Mouse (Mus musculus) intestine, embryonic 14.5 days (tissue): ENCODE measurements at regions not wholly inside any gene's neighbourhood (a gene's known extent, or its start where the extent isn't known, plus 50 kb on each side); places are given as distances from the start of the nearest gene placed in this dataset.

Source experiments
- ATAC-seq: fragments of 200-750 bp; cut with Nextera tagmentation; replicated peaks from 2 replicates; pipeline ENCODE4 v1.8.0; 2017; ENCODE audit warnings: low read depth, moderate number of reproducible peaks, moderate TSS enrichment, moderate library complexity; ENCODE audit not compliant: low FRiP score, low TSS enrichment
- DNase-seq: peaks from one replicate; pipeline ENCODE4 v3.0.0-alpha.2; 2018; ENCODE audit warnings: low spot score
- H3K27ac ChIP-seq: fragments of 300-500 bp; sonication (generic); 2 replicates; pipeline ENCODE4 v1.5.1; 2014; ENCODE audit warnings: low read depth, mild to moderate bottlenecking, control low read depth
- H3K27me3 ChIP-seq: fragments of 300-500 bp; sonication (generic); replicated peaks from 2 replicates; pipeline ENCODE4 v1.6.1; 2014; ENCODE audit warnings: low read length, control low read depth; ENCODE audit not compliant: control insufficient read depth, insufficient read depth
- H3K36me3 ChIP-seq: fragments of 300-500 bp; sonication (generic); 2 replicates; pipeline ENCODE4 v1.6.1; 2014; ENCODE audit warnings: low read length, control low read depth; ENCODE audit not compliant: control insufficient read depth, insufficient read depth
- H3K4me1 ChIP-seq: fragments of 300-500 bp; sonication (generic); replicated peaks from 2 replicates; pipeline ENCODE4 v1.6.1; 2014; ENCODE audit warnings: low read length, control low read depth, mixed read lengths; ENCODE audit not compliant: control insufficient read depth, insufficient read depth
- H3K4me2 ChIP-seq: fragments of 300-500 bp; sonication (generic); 2 replicates; pipeline ENCODE4 v1.6.1; 2014; ENCODE audit warnings: low read length
- H3K4me3 ChIP-seq: fragments of 300-500 bp; sonication (generic); 2 replicates; pipeline ENCODE4 v1.5.1; 2014; ENCODE audit warnings: low read depth, low read length, control low read depth, mixed read lengths
- H3K9ac ChIP-seq: fragments of 300-500 bp; sonication (generic); 2 replicates; pipeline ENCODE4 v1.6.1; 2014; ENCODE audit warnings: mild to moderate bottlenecking, low read length
- H3K9me3 ChIP-seq: fragments of 300-500 bp; sonication (generic); 2 replicates; pipeline ENCODE4 v1.6.1; 2016; ENCODE audit warnings: low read length, control low read depth; ENCODE audit not compliant: control insufficient read depth
- WGBS: fragments of 180-500 bp; shearing (Covaris S2); extraction: QIAGEN DNeasy Blood & Tissue Kit; methylation state at CpG from one replicate; pipeline ENCODE4 v1.1.7; 2014; 5-methylcytosine and 5-hydroxymethylcytosine counted together

DNA sequence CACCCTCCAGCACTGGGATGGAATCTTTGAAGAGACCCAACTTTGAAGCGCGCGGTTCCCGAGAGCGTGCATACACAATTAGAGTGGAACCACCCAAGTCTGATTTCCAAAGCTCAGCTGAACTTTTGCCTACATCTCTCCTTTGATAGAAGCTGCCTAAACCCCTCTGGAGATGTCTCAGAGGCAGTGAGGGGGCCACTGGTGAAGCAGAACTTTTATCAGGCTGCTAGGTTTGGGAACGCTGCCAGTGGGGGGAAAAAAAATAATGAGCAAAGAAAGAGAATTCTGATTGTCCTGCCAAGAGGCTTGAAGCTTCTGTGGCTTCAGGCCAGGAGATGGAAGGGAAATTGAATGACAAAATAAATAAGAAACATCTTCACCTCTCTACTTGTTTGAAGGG is 459.9 kb upstream of the Pdzrn3 start:
- Histone ChIP-seq H3K9ac (no peak overlapping the region), H3K27me3 (no peaks in the 10 kb centered on the region), H3K36me3 (no peaks in the 10 kb centered on the region), H3K4me1 (no peaks in the 10 kb centered on the region), H3K4me3 (no peak overlapping the region), H3K27ac (no peak overlapping the region), H3K4me2 (no peak overlapping the region), H3K9me3 (no peaks in the 10 kb centered on the region)
- 88% methylated on average over 6 of the region's 6 CpGs for WGBS
- no peak for DNase-seq
- ATAC-seq: no peak

DNA sequence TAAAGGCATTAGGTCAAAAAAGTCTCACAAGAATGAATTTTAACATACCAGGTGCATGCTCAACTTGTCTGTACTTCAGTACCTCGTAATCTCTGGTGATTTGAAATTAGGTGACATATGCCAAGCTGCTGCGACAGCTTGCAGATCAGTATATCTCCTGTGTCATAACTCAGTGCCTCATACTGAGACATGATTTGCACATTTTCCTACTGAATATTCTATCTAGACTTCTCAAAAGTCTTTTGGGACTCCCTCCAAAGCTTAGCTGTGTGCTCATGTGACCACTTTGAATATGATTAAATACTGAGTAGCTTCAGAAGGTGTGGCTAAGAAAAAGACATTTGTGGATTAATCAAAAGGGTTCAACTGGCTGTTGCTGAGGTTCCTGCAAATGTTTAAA is 416.3 kb upstream of the Pdzrn3 start:
- no peak for DNase-seq

DNA sequence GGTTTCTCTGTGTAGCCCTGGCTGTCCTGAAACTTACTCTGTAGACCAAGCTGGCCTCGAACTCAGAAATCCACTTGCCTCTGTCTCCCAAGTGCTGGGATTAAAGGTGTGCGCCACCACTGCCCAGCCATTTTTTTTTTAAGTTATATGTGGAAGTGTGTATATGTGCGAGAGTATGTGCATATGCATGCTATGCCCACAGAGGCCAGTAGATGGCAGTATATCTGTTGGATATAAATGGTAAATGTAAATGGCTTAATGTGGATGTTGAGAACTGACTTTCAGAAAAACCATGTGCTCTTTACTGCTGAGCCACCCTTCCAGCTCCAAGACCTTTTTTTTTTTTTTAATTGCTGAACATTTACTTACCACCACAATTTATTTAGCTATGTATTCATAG is 400.2 kb upstream of the Pdzrn3 start:
- ATAC-seq: no peak
- DNase-seq: no peak

More for the DNA sequence above, 416.3 kb upstream of the Pdzrn3 start:
- no peak overlapping the region for H3K4me2 ChIP-seq
- H3K9ac ChIP-seq: no peak overlapping the region
- ATAC-seq: no peak
- no peak overlapping the region for H3K4me3 ChIP-seq
- H3K36me3 ChIP-seq: no peaks in the 10 kb centered on the region
- H3K27ac ChIP-seq: no peak overlapping the region
- H3K9me3 ChIP-seq: no peaks in the 10 kb centered on the region
- H3K27me3 ChIP-seq: no peaks in the 10 kb centered on the region
- H3K4me1 ChIP-seq: no peaks in the 10 kb centered on the region
- WGBS: 80% methylated on average over 2 of the region's 2 CpGs

DNA sequence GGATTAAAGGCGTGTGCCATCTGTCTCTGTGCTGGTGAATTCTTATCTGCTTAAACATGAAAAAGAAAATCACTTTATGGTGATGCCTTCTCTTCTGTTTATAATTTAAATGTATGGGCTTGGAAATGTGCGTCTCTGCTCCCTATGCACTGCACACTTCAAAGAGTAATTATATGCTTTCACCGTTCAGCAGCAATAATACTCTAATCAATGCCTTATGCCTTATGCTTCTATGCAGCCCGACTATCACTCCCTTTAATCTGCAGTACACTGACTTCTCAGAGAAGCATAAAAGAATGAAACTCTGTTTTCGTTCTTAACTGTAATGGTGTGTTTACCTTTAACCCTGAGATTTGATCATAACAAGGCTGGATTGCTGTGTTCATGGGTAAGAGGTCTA is 395.5 kb upstream of the Pdzrn3 start:
- H3K9me3 ChIP-seq: 0 out of 2 replicates have a peak, but pooled peaks cover 2% of the 10 kb centered on the region
- ATAC-seq (no peak), DNase-seq (no peak)
- no peak overlapping the region for H3K4me2 ChIP-seq
- H3K9ac ChIP-seq: no peak overlapping the region
- 78% methylated on average over 5 of the region's 5 CpGs for WGBS
- H3K4me3 ChIP-seq: no peak overlapping the region
- no peaks in the 10 kb centered on the region for H3K4me1 ChIP-seq
- H3K36me3 ChIP-seq: no peaks in the 10 kb centered on the region
- H3K27ac ChIP-seq: no peak overlapping the region
- no peaks in the 10 kb centered on the region for H3K27me3 ChIP-seq

More for the DNA sequence above, 400.2 kb upstream of the Pdzrn3 start:
- H3K9me3 ChIP-seq: 0 out of 2 replicates have a peak, but pooled peaks cover 2% of the 10 kb centered on the region
- no peak overlapping the region for H3K4me3 ChIP-seq
- WGBS: 94% methylated on average over 3 of the region's 3 CpGs
- H3K4me1 ChIP-seq: no peaks in the 10 kb centered on the region
- no peak overlapping the region for H3K9ac ChIP-seq
- H3K36me3 ChIP-seq: no peaks in the 10 kb centered on the region
- H3K27me3 ChIP-seq: no peaks in the 10 kb centered on the region
- no peak overlapping the region for H3K27ac ChIP-seq
- no peak overlapping the region for H3K4me2 ChIP-seq

DNA sequence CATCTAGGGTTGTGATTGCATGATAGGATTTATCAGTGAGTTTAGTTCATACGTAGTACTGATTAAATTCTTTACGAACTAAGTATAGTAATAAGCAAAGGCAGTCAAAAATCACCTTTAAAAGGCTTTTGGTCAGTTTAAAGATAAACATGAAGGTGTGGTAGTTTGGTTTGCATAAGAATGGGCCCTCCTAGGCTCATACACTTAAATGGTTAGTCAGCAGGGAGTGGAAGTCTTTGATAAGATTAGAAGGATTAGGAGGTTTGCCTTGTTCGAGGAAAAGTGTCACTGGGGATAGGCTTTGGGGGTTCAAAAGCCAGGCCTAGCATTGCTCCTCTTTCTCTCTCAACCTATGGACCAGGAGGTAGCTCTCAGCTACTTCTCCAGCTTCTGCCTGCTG is 357.4 kb upstream of the Pdzrn3 start:
- H3K4me2 ChIP-seq: no peak overlapping the region
- no peaks in the 10 kb centered on the region for H3K4me1 ChIP-seq
- no peaks in the 10 kb centered on the region for H3K36me3 ChIP-seq
- H3K9ac ChIP-seq: no peak overlapping the region
- ATAC-seq (no peak), DNase-seq (no peak)
- no peaks in the 10 kb centered on the region for H3K27me3 ChIP-seq
- no peak overlapping the region for H3K4me3 ChIP-seq
- WGBS: 56% methylated on average over 3 of the region's 3 CpGs
- no peak overlapping the region for H3K27ac ChIP-seq
- H3K9me3 ChIP-seq: no peaks in the 10 kb centered on the region

DNA sequence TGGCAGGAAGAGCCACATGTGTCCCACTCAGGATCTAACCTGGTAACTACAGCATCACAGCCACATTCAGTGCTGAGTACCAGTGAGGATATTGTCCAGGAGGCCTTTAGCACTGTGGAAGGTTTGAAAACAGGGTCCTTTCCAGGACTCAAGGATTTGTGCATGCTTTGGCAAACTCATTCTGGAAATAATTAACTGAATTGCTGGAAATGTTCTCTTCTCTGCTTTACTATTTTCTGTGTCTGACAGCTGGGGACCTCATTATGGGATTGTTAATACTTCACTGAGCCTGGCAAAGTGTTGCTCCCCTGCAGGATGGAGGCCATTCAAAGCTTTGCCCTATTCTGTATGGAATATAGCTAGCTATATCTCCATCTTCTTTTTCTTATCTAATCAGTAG is 342.8 kb upstream of the Pdzrn3 start:
- Histone ChIP-seq H3K4me3 (no peak overlapping the region), H3K9ac (no peak overlapping the region), H3K4me2 (no peak overlapping the region), H3K9me3 (no peaks in the 10 kb centered on the region), H3K4me1 (no peaks in the 10 kb centered on the region), H3K36me3 (no peaks in the 10 kb centered on the region), H3K27ac (no peak overlapping the region), H3K27me3 (no peaks in the 10 kb centered on the region)
- ATAC-seq (no peak), DNase-seq (no peak)

DNA sequence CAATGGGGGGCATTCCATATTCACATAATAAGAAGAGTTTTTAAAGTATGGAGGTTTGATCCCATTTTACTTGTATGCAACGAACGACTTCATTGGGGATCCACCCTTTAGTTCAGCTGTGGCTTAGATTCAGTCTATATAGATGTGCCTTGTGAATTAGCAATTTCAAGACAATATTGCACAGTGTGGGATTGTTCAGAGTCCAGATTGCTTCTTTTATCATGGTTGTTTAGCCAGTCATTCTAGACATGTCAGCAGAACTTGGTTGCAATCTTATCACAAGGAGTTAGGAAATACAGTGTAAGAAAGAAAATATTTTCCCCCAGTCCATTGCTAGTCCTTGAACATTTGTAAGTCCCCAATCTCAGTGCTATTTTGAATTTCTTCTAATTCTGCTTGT is 312.0 kb upstream of the Pdzrn3 start:
- Histone ChIP-seq H3K27ac (no peak overlapping the region), H3K9ac (no peak overlapping the region), H3K4me1 (no peaks in the 10 kb centered on the region), H3K36me3 (no peaks in the 10 kb centered on the region), H3K9me3 (no peaks in the 10 kb centered on the region), H3K4me2 (no peak overlapping the region), H3K27me3 (no peaks in the 10 kb centered on the region), H3K4me3 (no peak overlapping the region)
- ATAC-seq (no peak), DNase-seq (no peak)
- 94% methylated on average over 2 of the region's 2 CpGs for WGBS

DNA sequence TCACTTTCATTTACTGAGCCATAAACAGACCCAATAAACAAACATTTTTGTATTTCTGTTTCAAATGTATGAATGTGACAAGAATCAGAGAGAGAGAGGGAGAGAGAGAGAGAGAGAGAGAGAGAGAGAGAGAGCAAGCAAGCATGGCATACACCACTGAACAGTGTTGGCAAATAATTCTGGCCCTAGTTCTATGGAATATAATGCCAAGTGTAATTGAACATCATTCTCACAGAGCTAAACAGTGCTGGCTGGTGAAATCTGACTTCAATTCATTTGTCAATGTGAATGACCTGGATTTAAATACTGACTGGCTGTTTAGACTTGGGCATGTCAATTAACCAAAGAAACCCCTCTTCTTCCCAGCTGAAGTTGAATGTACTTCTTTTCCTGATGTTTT is 308.9 kb upstream of the Pdzrn3 start:
- H3K27me3 ChIP-seq: no peaks in the 10 kb centered on the region
- H3K27ac ChIP-seq: no peak overlapping the region
- no peaks in the 10 kb centered on the region for H3K36me3 ChIP-seq
- no peak for DNase-seq
- no peaks in the 10 kb centered on the region for H3K9me3 ChIP-seq
- ATAC-seq: no peak
- H3K9ac ChIP-seq: no peak overlapping the region
- H3K4me1 ChIP-seq: no peaks in the 10 kb centered on the region
- H3K4me2 ChIP-seq: no peak overlapping the region
- no peak overlapping the region for H3K4me3 ChIP-seq

DNA sequence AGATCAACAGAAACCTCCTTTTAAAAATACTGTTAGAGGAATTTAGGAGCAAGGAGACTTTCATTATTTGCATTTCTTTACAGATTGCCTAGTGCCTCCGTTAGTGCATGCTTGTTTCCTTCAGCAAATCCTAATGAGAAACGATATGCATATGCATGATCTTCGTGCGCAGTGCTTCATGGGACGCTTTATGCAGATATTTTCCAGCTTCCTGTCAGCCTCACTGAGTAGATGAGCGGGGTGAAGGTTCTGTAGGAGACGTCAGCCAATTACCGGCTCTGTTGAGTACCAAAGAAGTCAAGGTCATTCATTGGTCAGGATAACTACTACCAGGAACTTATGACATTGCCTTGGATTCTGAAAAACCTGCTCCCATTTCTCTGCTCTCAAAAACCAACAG is 308.0 kb upstream of the Pdzrn3 start:
- Histone ChIP-seq H3K9me3 (no peaks in the 10 kb centered on the region), H3K4me2 (no peak overlapping the region), H3K4me1 (no peaks in the 10 kb centered on the region), H3K9ac (no peak overlapping the region), H3K27me3 (no peaks in the 10 kb centered on the region), H3K27ac (no peak overlapping the region), H3K36me3 (no peaks in the 10 kb centered on the region), H3K4me3 (no peak overlapping the region)
- no peak for ATAC-seq
- DNase-seq: no peak
- 73% methylated on average over 8 of the region's 8 CpGs for WGBS
